Mouse (Mus musculus): ENCODE measurements at regions not wholly inside any gene's neighbourhood (a gene's known extent, or its start where the extent isn't known, plus 50 kb on each side); places are given as distances from the start of the nearest gene placed in this dataset.

DNA sequence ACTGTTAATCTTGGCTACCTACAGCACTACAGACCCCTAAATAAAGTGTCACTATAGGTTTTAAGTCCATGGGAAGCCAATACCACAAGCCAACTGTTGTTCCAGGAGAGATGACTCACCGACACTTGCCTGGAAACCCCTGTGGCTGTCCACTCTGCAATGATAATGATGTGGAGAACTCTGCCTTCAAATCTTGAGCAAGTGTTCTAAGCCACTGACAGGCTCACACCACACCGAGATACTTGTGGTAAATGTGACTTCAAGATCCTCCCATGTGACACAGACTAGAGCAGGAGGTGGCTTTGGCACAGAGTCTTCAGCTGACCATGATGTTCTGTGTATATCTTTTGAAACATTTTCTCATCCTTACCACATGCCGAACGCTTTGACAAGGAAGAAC lies 447.8 kb downstream of the Ccdc171 start:
- no peak overlapping the region for H3K27ac ChIP-seq
- no peak for TF ChIP-seq CTCF (conservative IDR thresholded peaks at IDR 0.05)
- H3K4me3 ChIP-seq, result no peak overlapping the region
- DNase-seq (ENCODE audit: low spot score in 2 of 2), result no peak

DNA sequence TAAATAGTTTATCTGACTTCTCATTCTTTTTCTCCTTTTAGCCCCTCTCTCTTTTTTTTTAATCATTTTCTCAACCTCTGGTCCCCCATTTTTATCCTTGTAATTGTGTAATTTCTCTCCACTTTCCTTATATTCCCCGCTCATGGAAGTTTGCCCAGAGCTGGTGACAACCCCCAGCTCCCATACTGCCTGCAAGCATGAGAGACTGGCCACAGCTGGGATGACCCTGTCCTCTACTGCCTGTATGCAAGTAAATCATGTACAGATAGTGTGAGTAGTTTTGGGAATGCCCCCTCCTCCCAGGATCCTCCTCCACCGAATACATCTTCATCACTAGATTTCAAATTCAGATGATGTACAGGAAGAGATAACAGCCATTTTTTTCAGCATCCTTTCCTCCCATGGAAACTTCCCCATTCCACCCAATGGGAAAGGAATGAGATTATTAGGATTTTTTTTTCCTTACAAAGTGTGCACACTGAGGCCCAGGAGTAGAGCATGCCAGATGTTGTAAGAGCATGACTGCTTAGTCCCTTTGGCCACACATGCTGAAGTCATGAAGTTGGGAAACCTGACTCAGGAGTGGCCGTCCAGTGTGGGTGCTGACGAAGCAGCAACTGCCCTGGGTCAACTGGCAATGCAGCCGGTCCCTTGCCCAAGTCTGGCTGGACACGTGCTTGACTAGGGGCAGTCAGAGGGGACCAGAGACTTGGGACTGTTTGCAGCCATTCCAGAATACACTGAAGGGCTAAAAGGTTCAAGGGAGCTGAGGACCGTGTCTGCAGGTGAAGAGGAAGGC lies 449.1 kb downstream of the Ccdc171 start:
- no peak for TF ChIP-seq CTCF (conservative IDR thresholded peaks at IDR 0.05)
- Histone ChIP-seq H3K27ac (no peak overlapping the region), H3K4me3 (no peak overlapping the region)
- no peak for DNase-seq (ENCODE audit: low spot score in 2 of 2)

DNA sequence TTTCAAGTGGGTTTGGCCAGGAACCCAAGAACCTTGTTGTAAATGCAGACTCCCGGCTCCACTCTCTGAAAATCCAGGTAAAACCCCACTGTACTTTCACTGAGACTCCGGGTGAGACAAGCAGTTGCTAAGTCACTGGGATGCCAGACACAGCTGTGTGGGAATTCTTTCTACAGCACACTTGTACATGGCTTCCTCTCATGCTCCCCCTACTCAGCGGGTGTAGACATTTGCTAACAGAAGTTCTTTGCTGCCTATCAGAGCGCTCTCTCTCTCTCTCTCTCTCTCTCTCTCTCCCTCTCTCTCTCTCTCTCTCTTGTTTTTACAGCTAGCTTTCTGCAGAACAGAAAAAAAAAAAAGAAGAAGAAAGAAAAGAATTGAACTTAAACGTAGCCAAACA lies 450.2 kb downstream of the Ccdc171 start:
- H3K27ac ChIP-seq, result no peak overlapping the region

DNA sequence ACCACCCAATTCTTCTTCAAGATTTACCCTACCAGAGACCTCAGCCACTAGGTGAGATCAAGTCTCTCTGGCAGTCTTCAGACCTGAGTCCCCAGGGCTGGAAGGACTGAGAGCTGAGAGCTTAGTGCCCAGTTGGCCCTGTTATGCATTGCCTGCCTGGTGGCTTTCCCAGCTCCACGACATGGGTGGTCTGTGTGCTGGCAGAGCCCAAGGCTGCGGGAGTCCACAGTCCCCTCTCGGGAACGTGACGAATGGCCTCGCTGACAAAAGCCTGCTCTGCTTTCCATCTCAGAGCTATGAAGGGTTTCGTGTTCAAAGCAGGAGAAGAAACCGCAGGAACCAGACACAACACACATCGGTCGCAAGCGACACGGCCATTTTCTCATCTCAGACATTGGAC lies 450.7 kb downstream of the Ccdc171 start:
- no peak overlapping the region for H3K27ac ChIP-seq
- DNase-seq (ENCODE audit: low spot score in 2 of 2), result no peak
- no peak overlapping the region for H3K4me3 ChIP-seq
- TF ChIP-seq CTCF (conservative IDR thresholded peaks at IDR 0.05), result no peak

More for the DNA sequence above, 450.2 kb downstream of the Ccdc171 start:
- H3K4me3 ChIP-seq, result no peak overlapping the region
- no peak for DNase-seq (ENCODE audit: low spot score in 2 of 2)
- no peak for TF ChIP-seq CTCF (conservative IDR thresholded peaks at IDR 0.05)

DNA sequence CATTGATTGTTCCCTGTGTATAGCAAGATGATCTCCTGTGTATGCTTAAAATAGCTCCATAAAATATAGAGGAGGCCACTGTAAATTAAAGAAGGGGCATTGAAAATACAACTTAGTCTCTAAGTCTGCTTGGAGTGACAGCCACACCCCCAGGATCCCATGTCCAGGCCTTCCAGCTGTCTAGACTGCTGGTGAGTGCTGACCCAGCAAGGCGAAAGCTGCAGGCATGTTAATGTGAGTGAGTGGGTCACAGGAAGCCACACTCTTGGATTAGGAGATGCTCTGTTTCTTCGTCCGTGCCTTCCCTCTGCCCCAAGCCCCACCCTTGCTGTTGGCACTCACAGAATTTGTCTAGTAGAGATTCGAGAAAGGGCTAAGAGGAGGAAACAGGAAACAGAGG lies 453.7 kb downstream of the Ccdc171 start:
- Histone ChIP-seq H3K27ac (no peak overlapping the region), H3K4me3 (no peak overlapping the region)
- DNase-seq (ENCODE audit: low spot score in 2 of 2), result no peak
- TF ChIP-seq CTCF (conservative IDR thresholded peaks at IDR 0.05), result no peak

DNA sequence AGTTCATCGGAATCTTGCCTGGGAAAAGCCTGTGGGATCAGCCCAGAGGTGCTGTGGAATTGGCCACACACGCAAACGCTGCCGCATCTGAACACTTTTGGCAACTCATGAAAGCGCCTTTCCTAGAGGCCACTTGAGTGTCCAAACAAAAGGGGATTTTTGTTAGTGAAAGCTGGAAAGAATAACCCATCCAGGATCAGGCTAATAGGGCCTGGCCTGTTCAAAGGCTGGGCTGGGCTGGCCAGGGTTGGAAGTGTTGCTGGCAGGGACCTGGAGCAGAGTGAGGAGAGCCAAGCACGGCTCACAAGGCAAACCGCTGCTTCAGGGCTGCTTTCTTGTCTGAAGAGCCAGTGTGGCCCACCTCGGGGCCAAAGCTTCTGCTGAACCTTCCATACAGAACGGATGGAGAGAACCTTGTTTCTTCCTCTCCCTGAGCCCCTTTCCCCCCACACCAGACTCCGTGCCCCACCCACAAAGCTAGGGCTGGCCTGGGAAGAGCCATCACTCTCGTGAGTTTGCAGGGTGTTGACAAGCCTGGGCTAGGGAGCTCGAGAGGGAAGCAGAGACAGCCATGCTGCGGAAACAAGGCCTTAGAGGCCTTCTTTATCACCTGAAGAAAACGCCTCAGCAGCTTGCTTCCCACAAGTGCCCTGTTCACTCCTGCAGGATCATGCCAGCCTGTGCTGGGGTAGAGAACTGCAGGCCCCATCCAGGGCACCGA lies 459.5 kb downstream of the Ccdc171 start:
- no peak for TF ChIP-seq CTCF (conservative IDR thresholded peaks at IDR 0.05)
- DNase-seq (ENCODE audit: low spot score in 2 of 2), result peak in 1 of 2 experiments; percentile 21
- Histone ChIP-seq H3K4me3 (no peak overlapping the region), H3K27ac (no peak overlapping the region)

DNA sequence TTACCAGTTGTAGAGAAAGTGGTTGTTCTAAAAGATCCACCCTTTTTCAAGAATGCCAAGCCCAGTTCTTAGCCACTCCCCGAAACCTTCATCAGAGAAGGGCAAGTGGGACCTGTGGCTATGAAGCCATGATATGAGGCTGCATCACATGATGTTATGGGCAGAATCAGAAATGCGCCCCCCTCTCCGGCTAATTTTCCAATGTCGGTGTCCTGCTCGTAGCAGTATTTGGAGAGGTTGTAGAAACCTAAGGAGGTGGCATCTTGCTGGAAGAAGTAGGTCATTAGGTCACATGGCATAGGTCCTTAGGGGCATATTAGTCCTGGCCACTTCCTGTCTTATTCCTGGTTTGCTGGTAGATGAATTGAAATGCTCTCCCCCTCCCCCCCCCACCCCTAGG lies 460.1 kb downstream of the Ccdc171 start:
- no peak for TF ChIP-seq CTCF (conservative IDR thresholded peaks at IDR 0.05)
- H3K4me3 ChIP-seq, result no peak overlapping the region
- H3K27ac ChIP-seq, result no peak overlapping the region
- DNase-seq (ENCODE audit: low spot score in 2 of 2), result no peak

DNA sequence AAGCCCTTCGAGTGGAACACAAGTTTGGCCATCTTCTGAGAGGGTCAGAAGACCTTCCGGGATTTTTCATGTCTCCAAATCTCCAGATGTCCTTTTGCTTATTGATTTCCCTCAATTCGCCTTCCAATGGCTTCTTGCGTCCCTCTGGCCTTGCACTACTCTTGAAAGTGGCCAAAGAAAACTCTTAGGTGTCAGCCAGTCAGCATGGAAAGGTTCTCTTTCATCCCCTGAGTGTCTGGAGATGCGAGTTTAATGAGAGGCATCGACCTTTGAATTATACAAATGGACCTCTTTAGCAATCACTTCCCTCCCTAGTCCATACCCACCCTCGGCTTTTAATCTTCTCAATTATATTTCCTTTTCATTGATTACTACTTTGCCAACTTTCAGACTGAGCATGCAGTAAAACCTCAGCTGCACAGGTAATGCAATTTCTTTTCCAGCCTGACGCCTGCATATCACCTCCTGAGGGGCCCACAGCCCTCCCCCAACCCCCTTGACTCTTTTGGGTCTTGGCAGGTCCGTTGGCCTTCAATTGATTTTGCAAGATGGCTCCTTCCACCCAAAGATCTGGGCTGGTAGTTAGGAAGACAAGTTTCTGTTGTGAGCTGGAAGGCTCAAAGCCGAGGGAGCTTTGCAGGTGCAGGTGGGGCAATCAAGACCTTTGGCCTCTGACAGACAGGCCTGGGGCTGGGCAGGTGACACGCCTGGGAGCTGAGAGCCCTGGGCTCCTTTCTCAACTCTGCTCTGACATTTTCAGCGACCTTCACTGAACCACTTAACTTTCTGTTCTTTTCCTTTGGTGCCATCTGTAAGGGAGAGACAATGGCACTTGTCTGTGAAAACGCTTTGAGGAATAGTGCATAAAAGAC lies 461.8 kb downstream of the Ccdc171 start:
- no peak for TF ChIP-seq CTCF (conservative IDR thresholded peaks at IDR 0.05)
- Histone ChIP-seq H3K27ac (no peak overlapping the region), H3K4me3 (no peak overlapping the region)
- DNase-seq (ENCODE audit: low spot score in 2 of 2), result no peak

DNA sequence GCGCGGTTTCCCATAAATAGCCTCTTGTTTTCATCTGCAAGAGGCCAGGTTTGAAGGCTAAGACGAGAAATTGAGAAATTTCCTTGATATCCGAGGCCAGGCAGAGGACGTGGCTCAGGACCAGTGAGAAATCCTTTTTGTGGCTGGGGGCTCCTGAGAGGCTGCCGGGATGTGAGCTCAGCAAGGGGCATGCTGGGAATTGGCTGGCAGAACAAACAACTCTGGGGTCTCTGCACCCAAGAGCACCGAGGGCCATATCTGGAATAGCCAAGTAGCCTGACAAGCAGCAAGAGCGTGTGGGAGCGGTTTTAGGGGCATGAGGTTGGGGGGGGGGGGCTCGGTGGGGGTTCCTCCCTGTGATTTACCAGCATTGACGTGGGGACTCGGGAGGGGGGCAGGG lies 462.5 kb downstream of the Ccdc171 start:
- no peak for DNase-seq (ENCODE audit: low spot score in 2 of 2)
- no peak overlapping the region for H3K27ac ChIP-seq
- no peak for TF ChIP-seq CTCF (conservative IDR thresholded peaks at IDR 0.05)

DNA sequence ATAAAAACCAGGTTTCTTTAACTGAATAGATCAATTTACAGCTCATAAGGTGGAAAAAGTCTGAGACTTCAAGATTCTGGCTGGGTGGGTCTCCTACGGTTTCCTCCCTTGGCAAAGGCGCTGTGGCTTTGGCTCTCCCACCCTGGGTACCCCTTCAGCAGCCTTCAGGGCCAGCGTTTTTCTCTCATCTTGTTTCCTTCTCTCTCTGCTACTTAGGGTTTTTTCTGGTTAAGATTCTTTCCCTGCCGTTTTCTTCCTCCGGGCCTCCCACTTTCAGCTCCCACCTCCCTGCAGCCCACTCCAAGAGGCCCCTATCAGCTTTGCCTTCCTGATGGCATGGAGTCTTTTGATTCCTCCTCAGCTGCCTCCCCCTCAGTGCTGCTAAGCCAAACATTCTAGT lies 463.0 kb downstream of the Ccdc171 start:
- no peak for TF ChIP-seq CTCF (conservative IDR thresholded peaks at IDR 0.05)
- no peak for DNase-seq (ENCODE audit: low spot score in 2 of 2)
- no peak overlapping the region for H3K27ac ChIP-seq
- H3K4me3 ChIP-seq, result no peak overlapping the region

More for the DNA sequence above, 462.5 kb downstream of the Ccdc171 start:
- H3K4me3 ChIP-seq, result no peak overlapping the region

DNA sequence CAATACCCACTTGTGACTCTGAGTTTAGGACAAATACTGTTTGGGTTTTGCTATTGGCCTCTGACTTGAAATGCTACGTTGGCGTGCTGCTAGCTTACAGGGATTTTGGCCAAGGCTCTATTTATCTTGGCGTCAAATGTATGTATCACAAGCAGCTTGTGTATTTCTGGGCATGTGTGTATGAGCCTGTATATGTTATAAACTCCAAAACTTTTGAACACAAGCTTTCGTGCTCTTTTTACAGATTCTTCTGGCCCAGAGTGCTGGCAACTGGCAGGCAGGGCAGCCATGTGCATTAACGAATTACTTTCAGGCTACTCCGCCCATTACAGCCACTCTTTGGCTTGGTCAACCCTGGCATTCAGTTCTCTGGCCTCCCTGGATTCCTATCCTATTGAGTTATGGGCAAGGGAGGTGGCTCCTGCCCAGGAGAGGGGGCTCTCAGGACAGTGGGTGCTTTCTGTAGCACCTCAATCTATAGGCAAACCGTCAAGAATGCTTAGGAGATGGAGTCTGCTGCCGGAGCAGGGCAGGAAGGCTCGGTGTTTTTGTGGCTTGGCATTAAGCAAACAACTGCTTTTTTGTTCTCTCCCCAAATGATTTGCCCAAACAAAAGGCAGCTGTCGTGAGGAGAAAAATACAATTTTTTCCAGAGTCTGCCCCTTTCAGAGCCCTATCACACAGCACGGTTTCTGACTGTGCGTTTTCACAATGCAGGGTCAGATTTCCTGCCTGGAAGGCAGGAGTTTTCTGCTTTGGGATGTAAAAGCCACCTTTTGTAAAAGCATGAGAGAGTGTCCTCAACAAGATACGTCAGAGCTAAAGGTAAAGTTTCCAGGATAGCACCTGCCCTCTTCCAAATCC lies 465.0 kb downstream of the Ccdc171 start:
- no peak overlapping the region for H3K27ac ChIP-seq
- no peak for TF ChIP-seq CTCF (conservative IDR thresholded peaks at IDR 0.05)
- H3K4me3 ChIP-seq, result no peak overlapping the region
- DNase-seq (ENCODE audit: low spot score in 2 of 2), result no peak

DNA sequence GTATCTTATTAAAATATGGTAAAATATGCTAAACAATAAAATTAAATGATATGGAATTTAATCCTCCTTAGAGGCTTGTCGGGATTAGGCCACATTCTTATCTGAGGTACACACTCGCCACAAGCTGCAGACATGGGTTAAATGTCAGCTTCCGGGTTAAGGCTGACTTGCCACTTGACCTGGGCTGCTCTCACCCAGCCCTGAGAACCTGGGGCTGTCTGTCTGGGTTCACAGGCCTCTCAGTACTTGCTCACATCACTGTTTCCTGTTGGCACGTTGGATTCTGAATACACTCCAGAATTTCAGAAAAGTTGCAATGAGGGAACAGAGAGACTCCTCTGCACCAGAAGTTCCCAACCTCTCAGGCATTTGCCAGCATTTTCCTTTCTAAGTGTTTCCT lies 465.9 kb downstream of the Ccdc171 start:
- Histone ChIP-seq H3K27ac (no peak overlapping the region), H3K4me3 (no peak overlapping the region)
- DNase-seq (ENCODE audit: low spot score in 2 of 2), result no peak
- TF ChIP-seq CTCF (conservative IDR thresholded peaks at IDR 0.05), result no peak

Measured in layer of hippocampus, adult 2 months (tissue).